Mouse (Mus musculus): ENCODE results near the gene Trpm3. TPM values are rescaled to one million over a fixed set of nuclear protein-coding genes. Genes with fewer than 3 reads are reported as not detected.

Trpm3 gene
- polyA plus RNA-seq, 1 experiment from 2014 or later = 3.9 TPM

- H3K9me3 ChIP-seq (ENCODE audit: control insufficient read depth, low read length) = no peaks in the 10 kb centered on the region
- 89% methylated on average over 3 of the region's 3 CpGs for WGBS
These were observed 534.0 kb downstream of the Trpm3 start for GRCm38 (mm10) chr19:22672892-22673291.

GRCm38 (mm10) chr19:22676206-22676605 is 537.4 kb downstream of the Trpm3 start:
- ATAC-seq (ENCODE audit: low FRiP score, low TSS enrichment) = no peak
- WGBS = 82% methylated on average over 4 of the region's 4 CpGs
- Histone ChIP-seq H3K27me3 (ENCODE audit: control insufficient read depth, insufficient read depth, low read length) (no peaks in the 10 kb centered on the region), H3K9ac (ENCODE audit: low read depth, low read length) (no peak overlapping the region), H3K27ac (ENCODE audit: low read depth, low read length) (no peak overlapping the region), H3K4me3 (ENCODE audit: low read length) (no peak overlapping the region), H3K4me2 (replicated peaks; ENCODE audit: low read depth, low read length) (no peak overlapping the region), H3K36me3 (ENCODE audit: control insufficient read depth, insufficient read depth, low read length) (no peaks in the 10 kb centered on the region), H3K9me3 (ENCODE audit: control insufficient read depth, low read length) (no peaks in the 10 kb centered on the region), H3K4me1 (ENCODE audit: control insufficient read depth, insufficient read depth, low read length) (no peaks in the 10 kb centered on the region)

More at GRCm38 (mm10) chr19:22672892-22673291, 534.0 kb downstream of the Trpm3 start:
- no peak overlapping the region for H3K9ac ChIP-seq (ENCODE audit: low read depth, low read length)
- H3K4me1 ChIP-seq (ENCODE audit: control insufficient read depth, insufficient read depth, low read length) = no peaks in the 10 kb centered on the region
- no peak for ATAC-seq (ENCODE audit: low FRiP score, low TSS enrichment)
- H3K4me3 ChIP-seq (ENCODE audit: low read length) = no peak overlapping the region
- no peaks in the 10 kb centered on the region for H3K27me3 ChIP-seq (ENCODE audit: control insufficient read depth, insufficient read depth, low read length)
- H3K4me2 ChIP-seq (replicated peaks; ENCODE audit: low read depth, low read length) = no peak overlapping the region
- H3K36me3 ChIP-seq (ENCODE audit: control insufficient read depth, insufficient read depth, low read length) = no peaks in the 10 kb centered on the region
- H3K27ac ChIP-seq (ENCODE audit: low read depth, low read length) = no peak overlapping the region

GRCm38 (mm10) chr19:22682238-22682637 is 543.4 kb downstream of the Trpm3 start:
- Histone ChIP-seq H3K36me3 (ENCODE audit: control insufficient read depth, insufficient read depth, low read length) (no peaks in the 10 kb centered on the region), H3K4me2 (replicated peaks; ENCODE audit: low read depth, low read length) (no peak overlapping the region), H3K4me3 (ENCODE audit: low read length) (no peak overlapping the region), H3K4me1 (ENCODE audit: control insufficient read depth, insufficient read depth, low read length) (no peaks in the 10 kb centered on the region), H3K9me3 (ENCODE audit: control insufficient read depth, low read length) (no peaks in the 10 kb centered on the region), H3K27ac (ENCODE audit: low read depth, low read length) (no peak overlapping the region), H3K9ac (ENCODE audit: low read depth, low read length) (no peak overlapping the region), H3K27me3 (ENCODE audit: control insufficient read depth, insufficient read depth, low read length) (no peaks in the 10 kb centered on the region)
- 86% methylated on average over 6 of the region's 6 CpGs for WGBS
- no peak for ATAC-seq (ENCODE audit: low FRiP score, low TSS enrichment)

GRCm38 (mm10) chr19:22691995-22692394 is 553.1 kb downstream of the Trpm3 start:
- Histone ChIP-seq H3K4me3 (ENCODE audit: low read length) (no peak overlapping the region), H3K27ac (ENCODE audit: low read depth, low read length) (0 out of 2 replicates have a peak overlapping the region, but pooled peaks have one; percentile 53), H3K4me1 (ENCODE audit: control insufficient read depth, insufficient read depth, low read length) (peaks cover 14% of the 10 kb centered on the region; the same call in 1 of the 2 replicates), H3K9ac (ENCODE audit: low read depth, low read length) (no peak overlapping the region), H3K27me3 (ENCODE audit: control insufficient read depth, insufficient read depth, low read length) (no peaks in the 10 kb centered on the region), H3K9me3 (ENCODE audit: control insufficient read depth, low read length) (no peaks in the 10 kb centered on the region), H3K4me2 (replicated peaks; ENCODE audit: low read depth, low read length) (no peak overlapping the region), H3K36me3 (ENCODE audit: control insufficient read depth, insufficient read depth, low read length) (no peaks in the 10 kb centered on the region)
- whole genome bisulfite sequencing = 83% methylated on average over 5 of the region's 5 CpGs
- ATAC-seq (ENCODE audit: low FRiP score, low TSS enrichment) = no peak

GRCm38 (mm10) chr19:22692553-22692952 is 553.7 kb downstream of the Trpm3 start:
- no peak overlapping the region for H3K9ac ChIP-seq (ENCODE audit: low read depth, low read length)

GRCm38 (mm10) chr19:22692956-22693355 is 554.1 kb downstream of the Trpm3 start:
- peak overlapping the region; percentile 9 for H3K4me2 ChIP-seq (replicated peaks; ENCODE audit: low read depth, low read length)
- no peaks in the 10 kb centered on the region for H3K9me3 ChIP-seq (ENCODE audit: control insufficient read depth, low read length)
- H3K4me1 ChIP-seq (ENCODE audit: control insufficient read depth, insufficient read depth, low read length) = peaks cover 14% of the 10 kb centered on the region; the same call in 1 of the 2 replicates
- H3K4me3 ChIP-seq (ENCODE audit: low read length) = peak overlapping the region; percentile 8; the same call in 1 of the 2 replicates
- WGBS = 38% methylated on average over 5 of the region's 5 CpGs
- ATAC-seq (ENCODE audit: low FRiP score, low TSS enrichment) = peak; percentile 44
- H3K36me3 ChIP-seq (ENCODE audit: control insufficient read depth, insufficient read depth, low read length) = no peaks in the 10 kb centered on the region
- H3K9ac ChIP-seq (ENCODE audit: low read depth, low read length) = peak overlapping the region; percentile 19; the same call in 1 of the 2 replicates
- no peaks in the 10 kb centered on the region for H3K27me3 ChIP-seq (ENCODE audit: control insufficient read depth, insufficient read depth, low read length)
- H3K27ac ChIP-seq (ENCODE audit: low read depth, low read length) = peak overlapping the region; percentile 53; the same call in 1 of the 2 replicates

More at GRCm38 (mm10) chr19:22692553-22692952, 553.7 kb downstream of the Trpm3 start:
- 14% methylated on average over 4 of the region's 4 CpGs for WGBS
- no peaks in the 10 kb centered on the region for H3K27me3 ChIP-seq (ENCODE audit: control insufficient read depth, insufficient read depth, low read length)
- H3K9me3 ChIP-seq (ENCODE audit: control insufficient read depth, low read length) = no peaks in the 10 kb centered on the region
- H3K4me1 ChIP-seq (ENCODE audit: control insufficient read depth, insufficient read depth, low read length) = peaks cover 14% of the 10 kb centered on the region; the same call in 1 of the 2 replicates
- ATAC-seq (ENCODE audit: low FRiP score, low TSS enrichment) = peak; percentile 71
- H3K27ac ChIP-seq (ENCODE audit: low read depth, low read length) = peak overlapping the region; percentile 53; the same call in 1 of the 2 replicates
- H3K36me3 ChIP-seq (ENCODE audit: control insufficient read depth, insufficient read depth, low read length) = no peaks in the 10 kb centered on the region
- peak overlapping the region; percentile 8; the same call in 1 of the 2 replicates for H3K4me3 ChIP-seq (ENCODE audit: low read length)
- peak overlapping the region; percentile 9; the same call in 1 of the 2 replicates for H3K4me2 ChIP-seq (replicated peaks; ENCODE audit: low read depth, low read length)

- Histone ChIP-seq H3K9me3 (ENCODE audit: control insufficient read depth, low read length) (no peaks in the 10 kb centered on the region), H3K9ac (ENCODE audit: low read depth, low read length) (no peak overlapping the region), H3K4me1 (ENCODE audit: control insufficient read depth, insufficient read depth, low read length) (peaks cover 14% of the 10 kb centered on the region; the same call in 1 of the 2 replicates), H3K4me3 (ENCODE audit: low read length) (no peak overlapping the region), H3K27ac (ENCODE audit: low read depth, low read length) (no peak overlapping the region), H3K36me3 (ENCODE audit: control insufficient read depth, insufficient read depth, low read length) (no peaks in the 10 kb centered on the region), H3K27me3 (ENCODE audit: control insufficient read depth, insufficient read depth, low read length) (no peaks in the 10 kb centered on the region), H3K4me2 (replicated peaks; ENCODE audit: low read depth, low read length) (no peak overlapping the region)
- WGBS = 30% methylated on average over 2 of the region's 2 CpGs
- no peak for ATAC-seq (ENCODE audit: low FRiP score, low TSS enrichment)
These were observed 556.6 kb downstream of the Trpm3 start for GRCm38 (mm10) chr19:22695423-22695822.

- 0 out of 2 replicates have a peak, but pooled peaks cover 6% of the 10 kb centered on the region for H3K4me1 ChIP-seq (ENCODE audit: control insufficient read depth, insufficient read depth, low read length)
- H3K9me3 ChIP-seq (ENCODE audit: control insufficient read depth, low read length) = no peaks in the 10 kb centered on the region
- H3K36me3 ChIP-seq (ENCODE audit: control insufficient read depth, insufficient read depth, low read length) = no peaks in the 10 kb centered on the region
- no peak overlapping the region for H3K9ac ChIP-seq (ENCODE audit: low read depth, low read length)
- no peak overlapping the region for H3K27ac ChIP-seq (ENCODE audit: low read depth, low read length)
- no peaks in the 10 kb centered on the region for H3K27me3 ChIP-seq (ENCODE audit: control insufficient read depth, insufficient read depth, low read length)
- H3K4me2 ChIP-seq (replicated peaks; ENCODE audit: low read depth, low read length) = no peak overlapping the region
- H3K4me3 ChIP-seq (ENCODE audit: low read length) = no peak overlapping the region
- ATAC-seq (ENCODE audit: low FRiP score, low TSS enrichment) = no peak
- WGBS = 91% methylated on average over 4 of the region's 4 CpGs
These were observed 559.9 kb downstream of the Trpm3 start for GRCm38 (mm10) chr19:22698737-22699136.

GRCm38 (mm10) chr19:22700871-22701651 is 562.2 kb downstream of the Trpm3 start:
- H3K36me3 ChIP-seq (ENCODE audit: control insufficient read depth, insufficient read depth, low read length) = no peaks in the 10 kb centered on the region
- H3K27me3 ChIP-seq (ENCODE audit: control insufficient read depth, insufficient read depth, low read length) = no peaks in the 10 kb centered on the region
- ATAC-seq (ENCODE audit: low FRiP score, low TSS enrichment) = peak; percentile 46; the same call in 1 of the 2 replicates
- H3K4me3 ChIP-seq (ENCODE audit: low read length) = no peak overlapping the region
- H3K27ac ChIP-seq (ENCODE audit: low read depth, low read length) = no peak overlapping the region
- no peaks in the 10 kb centered on the region for H3K4me1 ChIP-seq (ENCODE audit: control insufficient read depth, insufficient read depth, low read length)
- no peaks in the 10 kb centered on the region for H3K9me3 ChIP-seq (ENCODE audit: control insufficient read depth, low read length)
- H3K9ac ChIP-seq (ENCODE audit: low read depth, low read length) = no peak overlapping the region
- H3K4me2 ChIP-seq (replicated peaks; ENCODE audit: low read depth, low read length) = no peak overlapping the region
- 34% methylated on average over 5 of the region's 5 CpGs for WGBS

Measured in kidney, embryonic 14.5 days (tissue).